ENCODE assay signal across 11 mouse cellular contexts in genomic region chr17:25913877-25914275, GRCm38 (mm10). TPM values are rescaled to one million over a fixed set of nuclear protein-coding genes. Genes with fewer than 3 reads are reported as not detected.
DNase-seq lines count a peak whose midpoint lies in the region; ATAC-seq and TF ChIP-seq lines count a peak whose summit lies in the region.
"Had no signal": no experiment of that assay in that cellular context is flagged by ENCODE, and none has a peak within 500 bp of the region (broad histone marks: within the 10 kb centered on the region; RNA-seq: fewer than 3 reads in every experiment).

No protein-coding gene starts in this region.

- TF ChIP-seq POLR2A in bone marrow macrophage, adult 2 months (IDR thresholded peaks at IDR 0.05; ENCODE audit: borderline replicate concordance, low read depth, low read length), result no peak

- no peak overlapping the region for H3K4me3 ChIP-seq in embryonic facial prominence, embryonic 14.5 days (ENCODE audit: low read depth, low read length)
- no peak overlapping the region for H3K4me3 ChIP-seq in embryonic facial prominence, embryonic 10.5 days
- H3K4me3 ChIP-seq in bone marrow macrophage, adult 2 months (ENCODE audit: insufficient read depth, low read length), result peak overlapping the region; percentile 69
- peak overlapping the region; percentile 32 for H3K4me3 ChIP-seq in macrophage (ENCODE audit: inconsistent target)
- H3K4me3 ChIP-seq: neural tube, embryonic 13.5 days had no signal

- H3K9ac ChIP-seq in embryonic facial prominence, embryonic 14.5 days (ENCODE audit: low read depth, low read length), result no peak overlapping the region
- H3K9ac ChIP-seq: neural tube, embryonic 13.5 days had no signal

- no peak for ATAC-seq in embryonic facial prominence, embryonic 14.5 days (ENCODE audit: low read depth)

- peaks cover 9% of the 10 kb centered on the region for H3K4me1 ChIP-seq in embryonic facial prominence, embryonic 14.5 days (ENCODE audit: control insufficient read depth, insufficient read depth, low read length)
- H3K4me1 ChIP-seq in embryonic facial prominence, embryonic 10.5 days, result peaks cover 19% of the 10 kb centered on the region
- peaks cover 58% of the 10 kb centered on the region for H3K4me1 ChIP-seq in bone marrow macrophage, adult 2 months (ENCODE audit: control insufficient read depth, insufficient read depth, low read length)

- H3K79me2 ChIP-seq in macrophage (ENCODE audit: inconsistent target), result peaks cover 97% of the 10 kb centered on the region

- WGBS in embryonic facial prominence, embryonic 14.5 days, result 80% methylated on average over 1 of the region's 1 CpGs
- 90% methylated on average over 1 of the region's 1 CpGs for WGBS in embryonic facial prominence, embryonic 10.5 days
- WGBS in macrophage (ENCODE audit: missing documents), result 0% methylated on average over 1 of the region's 1 CpGs

- no peaks in the 10 kb centered on the region for H3K27me3 ChIP-seq in embryonic facial prominence, embryonic 14.5 days (replicated peaks; ENCODE audit: control insufficient read depth, insufficient read depth, low read length)
- no peaks in the 10 kb centered on the region for H3K27me3 ChIP-seq in embryonic facial prominence, embryonic 10.5 days (replicated peaks; ENCODE audit: low read depth, poor library complexity, severe bottlenecking)
- H3K27me3 ChIP-seq: neural tube, embryonic 13.5 days had no signal

- intact Hi-C loops in heart, postnatal 10 days (cut with DNase I), result no loop called here

- H3K27ac ChIP-seq in embryonic facial prominence, embryonic 14.5 days (replicated peaks; ENCODE audit: low read depth, low read length), result no peak overlapping the region
- H3K27ac ChIP-seq in embryonic facial prominence, embryonic 10.5 days (replicated peaks), result no peak overlapping the region
- peak overlapping the region; percentile 98 for H3K27ac ChIP-seq in bone marrow macrophage, adult 2 months (ENCODE audit: insufficient read depth, low read depth, low read length)
- H3K27ac ChIP-seq in macrophage, result peak overlapping the region; percentile 99
- H3K27ac ChIP-seq: neural tube, embryonic 13.5 days had no signal

- H3K4me2 ChIP-seq in embryonic facial prominence, embryonic 14.5 days (ENCODE audit: low read depth, low read length), result 0 out of 2 replicates have a peak overlapping the region, but pooled peaks have one; percentile 5
- H3K4me2 ChIP-seq: neural tube, embryonic 13.5 days had no signal

- TF ChIP-seq CTCF in bone marrow macrophage, adult 2 months (IDR thresholded peaks at IDR 0.05; ENCODE audit: low read depth, low read length), result no peak

- H3K36me3 ChIP-seq in embryonic facial prominence, embryonic 14.5 days (ENCODE audit: control insufficient read depth, insufficient read depth, low read length), result peaks cover 20% of the 10 kb centered on the region; the same call in 1 of the 2 replicates
- H3K36me3 ChIP-seq in embryonic facial prominence, embryonic 10.5 days (replicated peaks), result peaks cover 36% of the 10 kb centered on the region
- no peaks in the 10 kb centered on the region; the same call in 1 of the 2 replicates for H3K36me3 ChIP-seq in macrophage (ENCODE audit: inconsistent target)

- DNase-seq in embryonic facial prominence, embryonic 14.5 days (ENCODE audit: low spot score), result no peak
- DNase-seq in embryonic facial prominence, embryonic 10.5 days (ENCODE audit: low spot score), result no peak
- peak; percentile 25 to 38 for DNase-seq in heart, postnatal 10 days
- no peak for DNase-seq in testis, postnatal 10 days (ENCODE audit: low spot score)
- DNase-seq in layer of hippocampus, adult 9-11 months, result no peak
- DNase-seq in spleen, postnatal 36 days (ENCODE audit: low spot score in 2 of 2), result no peak

- H3K9me3 ChIP-seq in embryonic facial prominence, embryonic 14.5 days (ENCODE audit: control insufficient read depth, low read length), result no peaks in the 10 kb centered on the region
- H3K9me3 ChIP-seq in embryonic facial prominence, embryonic 10.5 days, result no peaks in the 10 kb centered on the region
- H3K9me3 ChIP-seq: neural tube, embryonic 13.5 days had no signal

RNA-seq across cellular contexts. Expression of gene Rab40c, which starts 5.7 kb away (rescaled TPM):
- 17.1 and 19.7 TPM in 2 replicates for polyA plus RNA-seq in embryonic facial prominence, embryonic 14.5 days (2014; fragmentation: Nextera tagmentation; extraction: Ambion mirVana)
- 30.9 and 34.0 TPM in 2 replicates for polyA plus RNA-seq in embryonic facial prominence, embryonic 10.5 days (2016; fragmentation: Nextera tagmentation; extraction: Ambion mirVana)
- polyA plus RNA-seq in bone marrow macrophage, adult 2 months (2012; ENCODE audit: insufficient read depth, insufficient read length, missing spikeins), result 30.0 and 32.8 TPM in 2 replicates
- 10 to 100 TPM; 13.4 to 18.8 TPM for total RNA-seq in heart, postnatal 10 days (2021)
- total RNA-seq in macrophage (2018; cell fraction: chromatin; rRNA removed), result 10 to 100 TPM in 19 of 26 experiments, 1 to 10 TPM in 7; 3.7 to 49.3 (median 19.0) TPM
- 10 to 100 TPM in 20 of 26 experiments, 1 to 10 TPM in 6; 2.9 to 29.4 (median 21.0) TPM for total RNA-seq in macrophage (2018; cell fraction: cytosol; rRNA removed)
- total RNA-seq in macrophage (2018; cell fraction: nucleus; rRNA removed), result 10 to 100 TPM in 18 of 26 experiments, 1 to 10 TPM in 8; 3.9 to 51.0 (median 18.0) TPM
- 13.7 to 21.8 TPM (median 16.8 TPM) in 3 replicates for polyA plus RNA-seq in macrophage (2018)

RNA-seq across cellular contexts. Expression of gene Pigq, which starts 30.9 kb away (rescaled TPM):
- polyA plus RNA-seq in embryonic facial prominence, embryonic 14.5 days (2014; fragmentation: Nextera tagmentation; extraction: Ambion mirVana), result 51.8 and 52.2 TPM in 2 replicates
- polyA plus RNA-seq in embryonic facial prominence, embryonic 10.5 days (2016; fragmentation: Nextera tagmentation; extraction: Ambion mirVana), result 62.9 and 69.3 TPM in 2 replicates
- polyA plus RNA-seq in bone marrow macrophage, adult 2 months (2012; ENCODE audit: insufficient read depth, insufficient read length, missing spikeins), result 51.1 and 53.4 TPM in 2 replicates
- 10 to 100 TPM; 76.6 to 78.5 TPM for total RNA-seq in heart, postnatal 10 days (2021)
- total RNA-seq in macrophage (2018; cell fraction: chromatin; rRNA removed), result 100 to 1,000 TPM in 1 of 26 experiments, 10 to 100 TPM in 25; 34.6 to 103 (median 67.2) TPM
- total RNA-seq in macrophage (2018; cell fraction: cytosol; rRNA removed), result 10 to 100 TPM; 24.0 to 39.3 (median 30.9) TPM
- 100 to 1,000 TPM in 1 of 26 experiments, 10 to 100 TPM in 25; 23.7 to 103 (median 51.1) TPM for total RNA-seq in macrophage (2018; cell fraction: nucleus; rRNA removed)
- polyA plus RNA-seq in macrophage (2018), result 33.1 to 43.2 TPM (median 35.1 TPM) in 3 replicates

RNA-seq across cellular contexts. Expression of gene Nhlrc4, which starts 30.9 kb away (rescaled TPM):
- polyA plus RNA-seq in embryonic facial prominence, embryonic 14.5 days (2014; fragmentation: Nextera tagmentation; extraction: Ambion mirVana), result 0.99 TPM in 1 of 2 replicates, not detected in the other
- polyA plus RNA-seq in embryonic facial prominence, embryonic 10.5 days (2016; fragmentation: Nextera tagmentation; extraction: Ambion mirVana), result 0.88 TPM in 1 of 2 replicates, not detected in the other
- polyA plus RNA-seq in bone marrow macrophage, adult 2 months (2012; ENCODE audit: insufficient read depth, insufficient read length, missing spikeins), result not detected in 2 replicates
- total RNA-seq in heart, postnatal 10 days (2021), result not detected
- total RNA-seq in macrophage (2018; cell fraction: chromatin; rRNA removed), result not detected
- not detected for total RNA-seq in macrophage (2018; cell fraction: cytosol; rRNA removed)
- total RNA-seq in macrophage (2018; cell fraction: nucleus; rRNA removed), result not detected
- not detected in 3 replicates for polyA plus RNA-seq in macrophage (2018)
- total RNA-seq: gastrocnemius, postnatal 4 days had no signal
- polyA plus RNA-seq: neural tube, embryonic 13.5 days had no signal

RNA-seq across cellular contexts. Expression of gene Wfikkn1, which starts 33.2 kb away (rescaled TPM):
- 0.42 and 0.48 TPM in 2 replicates for polyA plus RNA-seq in embryonic facial prominence, embryonic 14.5 days (2014; fragmentation: Nextera tagmentation; extraction: Ambion mirVana)
- 7.8 and 12.6 TPM in 2 replicates for polyA plus RNA-seq in embryonic facial prominence, embryonic 10.5 days (2016; fragmentation: Nextera tagmentation; extraction: Ambion mirVana)
- polyA plus RNA-seq in bone marrow macrophage, adult 2 months (2012; ENCODE audit: insufficient read depth, insufficient read length, missing spikeins), result 0.84 and 1.4 TPM in 2 replicates
- under 1 TPM; 0.62 to 0.96 TPM for total RNA-seq in heart, postnatal 10 days (2021)
- total RNA-seq in macrophage (2018; cell fraction: chromatin; rRNA removed), result 10 to 100 TPM in 5 of 26 experiments, 1 to 10 TPM in 14, under 1 TPM in 6, not detected in 1; 0.44 to 13.6 (median 3.1) TPM
- under 1 TPM in 18 of 26 experiments, not detected in 8; 0.03 to 0.83 (median 0.18) TPM for total RNA-seq in macrophage (2018; cell fraction: cytosol; rRNA removed)
- total RNA-seq in macrophage (2018; cell fraction: nucleus; rRNA removed), result 10 to 100 TPM in 2 of 26 experiments, 1 to 10 TPM in 15, under 1 TPM in 6, not detected in 3; 0.24 to 12.0 (median 2.4) TPM
- polyA plus RNA-seq in macrophage (2018), result 0.13 to 0.32 TPM (median 0.20 TPM) in 3 replicates

RNA-seq across cellular contexts. Expression of gene A930017K11Rik, which starts 38.5 kb away (rescaled TPM):
- 0.16 TPM in 1 of 2 replicates, not detected in the other for polyA plus RNA-seq in embryonic facial prominence, embryonic 14.5 days (2014; fragmentation: Nextera tagmentation; extraction: Ambion mirVana)
- polyA plus RNA-seq in embryonic facial prominence, embryonic 10.5 days (2016; fragmentation: Nextera tagmentation; extraction: Ambion mirVana), result 0.35 and 0.36 TPM in 2 replicates
- not detected in 2 replicates for polyA plus RNA-seq in bone marrow macrophage, adult 2 months (2012; ENCODE audit: insufficient read depth, insufficient read length, missing spikeins)
- not detected for total RNA-seq in heart, postnatal 10 days (2021)
- total RNA-seq in macrophage (2018; cell fraction: chromatin; rRNA removed), result not detected
- not detected for total RNA-seq in macrophage (2018; cell fraction: cytosol; rRNA removed)
- total RNA-seq in macrophage (2018; cell fraction: nucleus; rRNA removed), result under 1 TPM in 1 of 26 experiments, not detected in 25; 0.25 TPM
- polyA plus RNA-seq in macrophage (2018), result not detected in 3 replicates
- total RNA-seq: gastrocnemius, postnatal 4 days had no signal
- polyA plus RNA-seq: forebrain, embryonic 11.5 days had no signal

Comparison
In these comparisons a context has a peak if more than half of its experiments do, and no peak if none do; other contexts are left out.
1. DNase-seq: peak in heart, postnatal 10 days (2 of 2); none in embryonic facial prominence, embryonic 14.5 days (single experiment), embryonic facial prominence, embryonic 10.5 days (single experiment), testis, postnatal 10 days (single experiment), layer of hippocampus, adult 9-11 months (single experiment) and spleen, postnatal 36 days (0 of 2).
2. H3K27ac ChIP-seq: peak in bone marrow macrophage, adult 2 months (single experiment) and macrophage (single experiment); none in embryonic facial prominence, embryonic 14.5 days (single experiment) and embryonic facial prominence, embryonic 10.5 days (single experiment).
3. H3K4me3 ChIP-seq: peak in bone marrow macrophage, adult 2 months (single experiment) and macrophage (single experiment); none in embryonic facial prominence, embryonic 14.5 days (single experiment) and embryonic facial prominence, embryonic 10.5 days (single experiment).